Mouse (Mus musculus): Measurements from ENCODE around the gene Fcgr3.

DNA sequence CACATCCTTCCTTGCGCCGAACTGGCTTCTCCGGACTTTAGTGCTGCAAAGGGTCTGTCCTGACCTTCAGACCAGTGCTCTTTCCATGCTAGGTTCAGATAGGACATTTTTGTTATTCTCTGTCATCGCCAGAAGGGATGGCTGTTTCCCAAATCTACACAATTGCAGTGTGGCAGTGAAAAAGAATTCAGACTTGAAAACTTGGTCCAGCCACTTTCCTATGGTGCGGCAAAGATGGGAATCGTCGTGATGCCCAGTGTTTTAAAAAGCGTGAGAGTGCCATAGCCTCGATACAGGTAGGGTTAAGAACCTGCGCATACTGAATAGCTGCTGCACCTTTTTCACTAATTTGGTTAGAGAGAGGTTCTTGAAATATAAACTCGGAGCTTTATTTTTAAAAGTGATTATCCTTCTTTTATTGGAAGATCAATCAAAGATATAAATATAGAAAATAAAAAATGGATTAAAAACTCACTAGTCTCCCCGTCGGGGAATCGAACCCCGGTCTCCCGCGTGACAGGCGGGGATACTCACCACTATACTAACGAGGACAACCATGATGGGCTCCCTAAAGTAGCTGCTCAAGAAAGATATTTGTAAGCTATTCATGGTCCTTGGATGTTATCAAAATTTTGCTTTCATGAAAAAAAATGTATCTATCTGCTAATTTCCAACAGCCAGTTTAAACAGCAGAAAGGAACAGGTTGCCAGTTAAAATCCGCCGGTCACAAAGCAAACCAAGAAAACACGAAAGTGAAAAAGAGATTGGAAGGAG, 28.0 kb downstream of the Fcgr3 start:
- no peak for TF ChIP-seq CTCF (IDR thresholded peaks at IDR 0.05; ENCODE audit: insufficient read depth, low read length)
- TF ChIP-seq POLR2A (IDR thresholded peaks at IDR 0.05; ENCODE audit: borderline replicate concordance, extremely low read depth, low read depth, low read length) = no peak
